18 mouse cellular contexts compared by ENCODE assay signal in the genomic region with DNA sequence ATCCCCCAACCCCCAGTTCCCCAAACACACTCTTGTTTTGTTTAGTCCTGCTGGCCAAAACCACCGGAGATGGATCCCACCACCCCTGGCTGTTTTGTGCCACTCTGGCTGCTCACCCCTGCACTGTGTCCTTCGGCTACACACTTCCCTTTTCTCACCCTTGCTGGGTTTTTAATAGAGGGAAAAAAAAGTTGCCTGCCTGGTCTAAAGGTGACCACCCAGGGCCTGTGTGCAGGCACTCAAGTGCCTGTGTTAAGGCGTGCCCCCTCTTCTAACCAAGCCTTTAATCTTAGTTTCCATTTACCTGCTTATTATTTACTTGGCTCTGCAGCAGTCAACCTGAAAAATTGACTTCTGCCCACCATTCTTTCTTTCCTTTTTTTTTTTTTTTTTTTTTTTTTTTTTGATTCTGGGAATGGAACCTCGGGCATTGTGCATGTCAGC. TPM values are rescaled to one million over a fixed set of nuclear protein-coding genes. Genes with fewer than 3 reads are reported as not detected.
DNase-seq lines count a peak whose midpoint lies in the region; ATAC-seq and TF ChIP-seq lines count a peak whose summit lies in the region.
"Had no signal": no experiment of that assay in that cellular context is flagged by ENCODE, and none has a peak within 500 bp of the region (broad histone marks: within the 10 kb centered on the region; RNA-seq: fewer than 3 reads in every experiment).

No protein-coding gene starts in this region.

- no peaks in the 10 kb centered on the region for H3K9me3 ChIP-seq in MEL (replicated peaks; ENCODE audit: insufficient read depth, low read length)
- H3K9me3 ChIP-seq in forebrain, embryonic 12.5 days: no peaks in the 10 kb centered on the region
- H3K9me3 ChIP-seq: heart, embryonic 12.5 days; kidney, embryonic 15.5 days; liver, embryonic 15.5 days had no signal

- H3K4me2 ChIP-seq in forebrain, embryonic 12.5 days: no peak overlapping the region
- H3K4me2 ChIP-seq: heart, embryonic 12.5 days; kidney, embryonic 15.5 days; liver, embryonic 15.5 days had no signal

- WGBS in spleen, adult 2 months: 23% methylated on average over 4 of the region's 4 CpGs
- WGBS in forebrain, embryonic 12.5 days: 79% methylated on average over 4 of the region's 4 CpGs

- TF ChIP-seq EP300 in MEL (IDR thresholded peaks at IDR 0.05; ENCODE audit: low read depth in 1 of 2, low read length in 2 of 2): 0 out of 4 replicates have a peak, but pooled peaks of 1 of the 2 experiments have one; percentile 28

- DNase-seq in spleen, adult 2 months (ENCODE audit: low read depth in 1 of 2, low spot score in 2 of 2): peak in 1 of 2 experiments; percentile 50
- DNase-seq in spleen, postnatal 10 days (ENCODE audit: low spot score in 2 of 2): no peak
- DNase-seq in MEL (ENCODE audit: low read depth, low spot score): peak; percentile 48
- DNase-seq in splenic B cell, adult 2 months (ENCODE audit: low read depth, low spot score): peak; percentile 67
- no peak for DNase-seq in cerebellum, postnatal 10 days
- DNase-seq: adrenal gland, adult 2 months; cerebellum, adult 9-10 months; gastrocnemius, postnatal 36 days; heart, postnatal 36 days; lung, postnatal 14 days; midbrain, embryonic 14.5 days; thymus, postnatal 14 days had no signal

- TF ChIP-seq CTCF in spleen, adult 2 months (IDR thresholded peaks at IDR 0.05; ENCODE audit: extremely low read depth, insufficient read depth, insufficient read length, insufficient replicate concordance): no peak
- no peak for TF ChIP-seq CTCF in MEL (IDR thresholded peaks at IDR 0.05 in 2 of 3, conservative IDR thresholded peaks at IDR 0.05 in 1 of 3; ENCODE audit: control insufficient read depth in 1 of 3, insufficient read depth in 1 of 3, low read depth in 2 of 3, low read length in 3 of 3, poor library complexity in 1 of 3, severe bottlenecking in 1 of 3)

- ATAC-seq in granulocyte monocyte progenitor cell, adult 5-6 weeks (replicated peaks; ENCODE audit: poor library complexity, severe bottlenecking): peak; percentile 42
- ATAC-seq in forebrain, embryonic 12.5 days (ENCODE audit: low FRiP score): no peak

- no peak for TF ChIP-seq RAD21 in MEL (IDR thresholded peaks at IDR 0.05; ENCODE audit: low read depth, low read length)

- H3K9ac ChIP-seq in MEL (ENCODE audit: control insufficient read depth, low read depth, low read length, poor library complexity, severe bottlenecking): no peak overlapping the region
- no peak overlapping the region for H3K9ac ChIP-seq in forebrain, embryonic 12.5 days
- H3K9ac ChIP-seq: heart, embryonic 12.5 days; kidney, embryonic 15.5 days; liver, embryonic 15.5 days had no signal

- peaks cover 20% of the 10 kb centered on the region for H3K36me3 ChIP-seq in spleen, adult 2 months (ENCODE audit: control insufficient read depth, insufficient read depth, low read length)
- peaks cover 0 to 5% of the 10 kb centered on the region in 2 experiments; a peak in 2 of 4 replicates for H3K36me3 ChIP-seq in MEL (ENCODE audit: control insufficient read depth in 1 of 2, insufficient read depth in 2 of 2, low read length in 2 of 2)
- H3K36me3 ChIP-seq in splenic B cell, adult 2 months (ENCODE audit: control insufficient read depth, insufficient read depth, low read length, poor library complexity, severe bottlenecking): peaks cover 4% of the 10 kb centered on the region
- H3K36me3 ChIP-seq in forebrain, embryonic 12.5 days (replicated peaks): no peaks in the 10 kb centered on the region
- H3K36me3 ChIP-seq: heart, embryonic 12.5 days; kidney, embryonic 15.5 days had no signal

- H3K27me3 ChIP-seq in spleen, adult 2 months (ENCODE audit: control insufficient read depth, insufficient read depth, low read length): no peaks in the 10 kb centered on the region
- H3K27me3 ChIP-seq in MEL (ENCODE audit: control insufficient read depth in 1 of 2, insufficient read depth in 2 of 2, low read length in 2 of 2): no peaks in the 10 kb centered on the region
- H3K27me3 ChIP-seq in splenic B cell, adult 2 months (ENCODE audit: control insufficient read depth, insufficient read depth, low read length, poor library complexity, severe bottlenecking): no peaks in the 10 kb centered on the region
- H3K27me3 ChIP-seq in forebrain, embryonic 12.5 days: no peaks in the 10 kb centered on the region
- H3K27me3 ChIP-seq: heart, embryonic 12.5 days; kidney, embryonic 15.5 days; liver, embryonic 15.5 days had no signal

- H3K79me2 ChIP-seq in MEL (ENCODE audit: control insufficient read depth, insufficient read depth, low read length, poor library complexity): no peaks in the 10 kb centered on the region

- H3K4me1 ChIP-seq in spleen, adult 2 months (ENCODE audit: control insufficient read depth, insufficient read depth, insufficient read length): peaks cover 24% of the 10 kb centered on the region; the same call in 1 of the 2 replicates
- peaks cover 3 to 22% of the 10 kb centered on the region in 2 experiments; a peak in 2 of 4 replicates for H3K4me1 ChIP-seq in MEL (ENCODE audit: control insufficient read depth in 1 of 2, insufficient read depth in 2 of 2, low read length in 2 of 2)
- H3K4me1 ChIP-seq in forebrain, embryonic 12.5 days: no peaks in the 10 kb centered on the region

- no peak overlapping the region for H3K4me3 ChIP-seq in spleen, adult 2 months (ENCODE audit: extremely low read depth, insufficient read depth, insufficient read length)
- no peak overlapping the region for H3K4me3 ChIP-seq in MEL (ENCODE audit: control insufficient read depth in 1 of 2, insufficient read depth in 1 of 2, low read depth in 2 of 2, low read length in 2 of 2)
- no peak overlapping the region for H3K4me3 ChIP-seq in forebrain, embryonic 12.5 days (replicated peaks)
- H3K4me3 ChIP-seq: heart, embryonic 12.5 days; kidney, embryonic 15.5 days; liver, embryonic 15.5 days had no signal

- TF ChIP-seq POLR2A in spleen, adult 2 months (IDR thresholded peaks at IDR 0.05; ENCODE audit: low read depth, low read length): no peak
- no peak for TF ChIP-seq POLR2A in MEL (IDR thresholded peaks at IDR 0.05; ENCODE audit: control insufficient read depth in 1 of 2, insufficient read depth in 1 of 2, low read depth in 1 of 2, low read length in 2 of 2, poor library complexity in 1 of 2)

- peak overlapping the region; percentile 69 for H3K27ac ChIP-seq in spleen, adult 2 months (ENCODE audit: insufficient read depth, low read length)
- H3K27ac ChIP-seq in MEL (ENCODE audit: control insufficient read depth, low read depth, low read length): no peak overlapping the region; the same call in 1 of the 2 replicates
- H3K27ac ChIP-seq in forebrain, embryonic 12.5 days: no peak overlapping the region
- H3K27ac ChIP-seq: kidney, embryonic 15.5 days; liver, embryonic 15.5 days had no signal

TF ChIP-seq in MEL, 35 proteins besides CTCF, POLR2A, EP300 and RAD21 (continues in another document):
- no peak for TF ChIP-seq ZMIZ1 (IDR thresholded peaks at IDR 0.05; ENCODE audit: low read depth, low read length)
- TF ChIP-seq HCFC1 (IDR thresholded peaks at IDR 0.05; ENCODE audit: low read depth, low read length): no peak
- TF ChIP-seq GATA1 (IDR thresholded peaks at IDR 0.05; ENCODE audit: low read depth, low read length): no peak
- no peak for TF ChIP-seq KAT2A (conservative IDR thresholded peaks at IDR 0.05; ENCODE audit: low read depth, low read length)

RNA-seq across cellular contexts. Expression of a gene that starts 12.0 kb away (rescaled TPM):
- 42.4 and 56.2 TPM in 2 replicates for polyA plus RNA-seq in spleen, adult 2 months (2012; rRNA removed)
- 5.2 TPM in 2 replicates for total RNA-seq in MEL (2012; rRNA removed)
- polyA plus RNA-seq in MEL (2012; ENCODE audit: insufficient read depth in 1 of 2, insufficient read length in 2 of 2, low read depth in 1 of 2, low replicate concordance in 2 of 2, missing spikeins in 1 of 2): 1 to 10 TPM in 1 of 2 experiments, not detected in 1; 6.8 TPM
- total RNA-seq in granulocyte monocyte progenitor cell, adult 5-6 weeks (2014; fragmentation: Nextera tagmentation): 6.7 and 9.5 TPM in 2 replicates
- total RNA-seq in granulocyte monocyte progenitor cell, adult 5-6 weeks (2017): 6.4 and 17.5 TPM in 2 replicates
- 0.63 and 1.6 TPM in 2 replicates for polyA plus RNA-seq in forebrain, embryonic 12.5 days (2016; fragmentation: Nextera tagmentation; extraction: Ambion mirVana)

RNA-seq across cellular contexts. Expression of a gene that starts 26.5 kb away (rescaled TPM):
- polyA plus RNA-seq in spleen, adult 2 months (2012; rRNA removed): 18.7 and 19.3 TPM in 2 replicates
- total RNA-seq in MEL (2012; rRNA removed): 11.4 and 12.5 TPM in 2 replicates
- 10 to 100 TPM in 1 of 2 experiments, not detected in 1; 12.0 TPM for polyA plus RNA-seq in MEL (2012; ENCODE audit: insufficient read depth in 1 of 2, insufficient read length in 2 of 2, low read depth in 1 of 2, low replicate concordance in 2 of 2, missing spikeins in 1 of 2)
- total RNA-seq in granulocyte monocyte progenitor cell, adult 5-6 weeks (2014; fragmentation: Nextera tagmentation): 15.7 and 24.6 TPM in 2 replicates
- 11.0 and 11.3 TPM in 2 replicates for total RNA-seq in granulocyte monocyte progenitor cell, adult 5-6 weeks (2017)
- 54.9 and 61.8 TPM in 2 replicates for polyA plus RNA-seq in forebrain, embryonic 12.5 days (2016; fragmentation: Nextera tagmentation; extraction: Ambion mirVana)

RNA-seq across cellular contexts. Expression of a gene that starts 45.6 kb away (rescaled TPM):
- polyA plus RNA-seq in spleen, adult 2 months (2012; rRNA removed): 97.5 and 107 TPM in 2 replicates
- 134 and 147 TPM in 2 replicates for total RNA-seq in MEL (2012; rRNA removed)
- polyA plus RNA-seq in MEL (2012; ENCODE audit: insufficient read depth in 1 of 2, insufficient read length in 2 of 2, low read depth in 1 of 2, low replicate concordance in 2 of 2, missing spikeins in 1 of 2): 100 to 1,000 TPM in 1 of 2 experiments, not detected in 1; 161 TPM
- total RNA-seq in granulocyte monocyte progenitor cell, adult 5-6 weeks (2014; fragmentation: Nextera tagmentation): 223 and 247 TPM in 2 replicates
- 96.6 and 108 TPM in 2 replicates for total RNA-seq in granulocyte monocyte progenitor cell, adult 5-6 weeks (2017)
- polyA plus RNA-seq in forebrain, embryonic 12.5 days (2016; fragmentation: Nextera tagmentation; extraction: Ambion mirVana): 189 and 194 TPM in 2 replicates

RNA-seq across cellular contexts. Expression of a gene that starts 46.6 kb away (rescaled TPM):
- polyA plus RNA-seq in spleen, adult 2 months (2012; rRNA removed): 24.3 and 27.4 TPM in 2 replicates
- 111 and 136 TPM in 2 replicates for total RNA-seq in MEL (2012; rRNA removed)
- polyA plus RNA-seq in MEL (2012; ENCODE audit: insufficient read depth in 1 of 2, insufficient read length in 2 of 2, low read depth in 1 of 2, low replicate concordance in 2 of 2, missing spikeins in 1 of 2): 100 to 1,000 TPM; 102 to 121 TPM
- total RNA-seq in granulocyte monocyte progenitor cell, adult 5-6 weeks (2014; fragmentation: Nextera tagmentation): 32.5 and 43.1 TPM in 2 replicates
- 111 and 115 TPM in 2 replicates for total RNA-seq in granulocyte monocyte progenitor cell, adult 5-6 weeks (2017)
- polyA plus RNA-seq in forebrain, embryonic 12.5 days (2016; fragmentation: Nextera tagmentation; extraction: Ambion mirVana): 0.94 and 0.96 TPM in 2 replicates

RNA-seq across cellular contexts. Expression of a gene that starts 49.7 kb away (rescaled TPM):
- not detected in 2 replicates for polyA plus RNA-seq in spleen, adult 2 months (2012; rRNA removed)
- 0.12 and 0.13 TPM in 2 replicates for total RNA-seq in MEL (2012; rRNA removed)
- polyA plus RNA-seq in MEL (2012; ENCODE audit: insufficient read depth in 1 of 2, insufficient read length in 2 of 2, low read depth in 1 of 2, low replicate concordance in 2 of 2, missing spikeins in 1 of 2): under 1 TPM in 1 of 2 experiments, not detected in 1; 0.22 TPM
- total RNA-seq in granulocyte monocyte progenitor cell, adult 5-6 weeks (2014; fragmentation: Nextera tagmentation): not detected in 2 replicates
- total RNA-seq in granulocyte monocyte progenitor cell, adult 5-6 weeks (2017): not detected in 2 replicates
- 0.28 and 0.35 TPM in 2 replicates for polyA plus RNA-seq in forebrain, embryonic 12.5 days (2016; fragmentation: Nextera tagmentation; extraction: Ambion mirVana)
- total RNA-seq: gastrocnemius, postnatal 36 days; heart, postnatal 36 days had no signal
- polyA plus RNA-seq: embryonic facial prominence, embryonic 11.5 days; heart, embryonic 12.5 days; liver, embryonic 15.5 days; midbrain, embryonic 14.5 days had no signal

Comparison
In these comparisons a context has a peak if more than half of its experiments do, and no peak if none do; other contexts are left out.
1. DNase-seq: peak in MEL (single experiment) and splenic B cell, adult 2 months (single experiment); none in spleen, postnatal 10 days (0 of 2) and cerebellum, postnatal 10 days (0 of 2).